Mouse (Mus musculus) erythroblast, embryonic 14.5 days (primary cell): Measurements from ENCODE around the gene Art4. TPM values are rescaled to one million over a fixed set of nuclear protein-coding genes. Genes with fewer than 3 reads are reported as not detected.

Source experiments
- H3K27me3 ChIP-seq: 2 replicates; pipeline ENCODE4 v1.6.1; 2012; ENCODE audit warnings: inconsistent platforms; ENCODE audit not compliant: control insufficient read depth
- H3K36me3 ChIP-seq: 2 replicates; pipeline ENCODE4 v1.6.1; 2012; ENCODE audit warnings: mild to moderate bottlenecking, inconsistent platforms; ENCODE audit not compliant: control insufficient read depth
- H3K4me1 ChIP-seq: 2 replicates; pipeline ENCODE4 v1.6.1; 2012; ENCODE audit warnings: inconsistent platforms; ENCODE audit not compliant: control insufficient read depth
- H3K4me3 ChIP-seq: replicated peaks from 2 replicates; pipeline ENCODE3; 2012; ENCODE audit warnings: moderate library complexity, mild to moderate bottlenecking, inconsistent platforms
- H3K9me3 ChIP-seq: 2 replicates; pipeline ENCODE4 v1.6.1; 2012; ENCODE audit warnings: low read length, inconsistent platforms, mixed read lengths; ENCODE audit not compliant: control insufficient read depth
- GATA1 ChIP-seq: IDR thresholded peaks from 2 replicates; pipeline ENCODE4 v1.6.1; 2012; ENCODE audit warnings: low read length, inconsistent platforms, mixed read lengths
- TAL1 ChIP-seq: IDR thresholded peaks from 3 replicates; pipeline ENCODE4 v1.6.1; 2012; ENCODE audit warnings: low read length, inconsistent platforms, mixed read lengths
- polyA plus RNA-seq: library from polyadenylated mRNA; stranded (reverse); fragments of >175 nt; gene quantifications from 2 replicates; pipeline ENCODE4 v1.2.3, GENCODE M21; 2012

Gene Art4
- polyA plus RNA-seq, 1 experiment, result 2.1 TPM

- peak within 1 kb of the TSS; percentile 71 for H3K4me3 ChIP-seq
- peaks cover 39% of the 10 kb centered on the region for H3K36me3 ChIP-seq
- no peaks in the 10 kb centered on the region for H3K9me3 ChIP-seq
- TF ChIP-seq GATA1 (no peak), TAL1 (no peak)
- H3K4me1 ChIP-seq, result peaks cover 70% of the 10 kb centered on the region
- H3K27me3 ChIP-seq, result no peaks in the 10 kb centered on the region
Measured at GRCm38 (mm10) chr6:136808014-136808417, 49.5 kb downstream of the Art4 start, which contains the start of gene H2afj. Gene H2afj (plus strand): TSS chr6:136808244.

- Histone ChIP-seq H3K4me3 (peak overlapping the region; percentile 71), H3K4me1 (peaks cover 74% of the 10 kb centered on the region), H3K9me3 (no peaks in the 10 kb centered on the region), H3K36me3 (peaks cover 34% of the 10 kb centered on the region), H3K27me3 (no peaks in the 10 kb centered on the region)
- TF ChIP-seq TAL1 (no peak), GATA1 (no peak)
Measured at GRCm38 (mm10) chr6:136807395-136808013, 50.0 kb downstream of the Art4 start.

- H3K4me3 ChIP-seq, result peak overlapping the region; percentile 21
- peaks cover 27% of the 10 kb centered on the region for H3K36me3 ChIP-seq
- H3K9me3 ChIP-seq, result no peaks in the 10 kb centered on the region
- TF ChIP-seq GATA1 (no peak), TAL1 (no peak)
- peaks cover 72% of the 10 kb centered on the region for H3K4me1 ChIP-seq
- no peaks in the 10 kb centered on the region for H3K27me3 ChIP-seq
Measured at GRCm38 (mm10) chr6:136806819-136807218, 50.7 kb downstream of the Art4 start.

- no peak for TF ChIP-seq GATA1
- no peak for TF ChIP-seq TAL1
- Histone ChIP-seq H3K9me3 (no peaks in the 10 kb centered on the region), H3K4me3 (no peak overlapping the region), H3K27me3 (no peaks in the 10 kb centered on the region), H3K4me1 (peaks cover 67% of the 10 kb centered on the region), H3K36me3 (peaks cover 13% of the 10 kb centered on the region)
Measured at GRCm38 (mm10) chr6:136805409-136805775, 52.1 kb downstream of the Art4 start.

- H3K4me3 ChIP-seq, result peak overlapping the region; percentile 64
- no peak for TF ChIP-seq TAL1
- TF ChIP-seq GATA1, result peak; percentile 42; the same call in 1 of the 2 replicates
- H3K27me3 ChIP-seq, result no peaks in the 10 kb centered on the region
- H3K36me3 ChIP-seq, result peaks cover 8% of the 10 kb centered on the region
- H3K4me1 ChIP-seq, result peaks cover 62% of the 10 kb centered on the region
- no peaks in the 10 kb centered on the region for H3K9me3 ChIP-seq
Measured at GRCm38 (mm10) chr6:136804705-136805408, 52.7 kb downstream of the Art4 start.

GRCm38 (mm10) chr6:136803739-136804633 lies 53.5 kb downstream of the Art4 start, which contains the start of gene Hist4h4:
Gene Hist4h4 (minus strand): TSS chr6:136804415.
- Histone ChIP-seq H3K27me3 (no peaks in the 10 kb centered on the region), H3K36me3 (peaks cover 3% of the 10 kb centered on the region), H3K4me1 (peaks cover 54% of the 10 kb centered on the region), H3K9me3 (no peaks in the 10 kb centered on the region), H3K4me3 (peak within 1 kb of the TSS; percentile 64)
- TF ChIP-seq GATA1 (no peak), TAL1 (no peak)

GRCm38 (mm10) chr6:136803093-136803738 lies 54.3 kb downstream of the Art4 start:
- Histone ChIP-seq H3K4me1 (peaks cover 55% of the 10 kb centered on the region), H3K9me3 (no peaks in the 10 kb centered on the region), H3K36me3 (peaks cover 3% of the 10 kb centered on the region), H3K4me3 (peak overlapping the region; percentile 64), H3K27me3 (no peaks in the 10 kb centered on the region)
- TF ChIP-seq GATA1 (no peak), TAL1 (no peak)

- Histone ChIP-seq H3K27me3 (no peaks in the 10 kb centered on the region), H3K4me1 (peaks cover 40% of the 10 kb centered on the region), H3K36me3 (no peaks in the 10 kb centered on the region; the same call in 1 of the 2 replicates), H3K9me3 (no peaks in the 10 kb centered on the region), H3K4me3 (no peak overlapping the region)
- TF ChIP-seq GATA1 (no peak), TAL1 (no peak)
Measured at GRCm38 (mm10) chr6:136801274-136801673, 56.3 kb downstream of the Art4 start.
